ENCODE assay signal across 26 mouse cellular contexts in the genomic region with DNA sequence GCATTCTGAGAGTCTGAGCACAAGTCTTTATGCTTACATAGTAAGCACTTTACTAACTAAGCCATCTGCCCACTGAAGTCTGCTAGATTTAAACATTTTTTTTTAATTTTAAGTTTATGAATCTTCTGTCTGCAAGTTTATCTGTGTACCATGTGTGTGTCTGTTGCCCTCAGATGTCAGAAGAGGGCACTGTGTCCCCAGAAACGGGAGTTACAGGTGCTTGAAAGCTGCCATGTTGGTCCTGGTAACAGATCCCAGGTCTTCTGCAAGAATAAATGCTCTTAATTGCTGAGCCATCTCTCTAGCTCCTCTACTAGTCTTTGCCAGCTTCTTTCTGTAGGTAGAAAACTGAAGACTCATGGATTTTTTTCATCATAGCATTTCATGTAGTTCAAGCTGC. TPM values are rescaled to one million over a fixed set of nuclear protein-coding genes. Genes with fewer than 3 reads are reported as not detected.
DNase-seq lines count a peak whose midpoint lies in the region; ATAC-seq and TF ChIP-seq lines count a peak whose summit lies in the region.
"Had no signal": no experiment of that assay in that cellular context is flagged by ENCODE, and none has a peak within 500 bp of the region (broad histone marks: within the 10 kb centered on the region; RNA-seq: fewer than 3 reads in every experiment).

No protein-coding gene starts in this region.

- no peak overlapping the region for H3K27ac ChIP-seq in ES-E14 (ENCODE audit: insufficient read depth, low read depth, low read length, poor library complexity, severe bottlenecking)
- no peak overlapping the region for H3K27ac ChIP-seq in stomach, postnatal 0 days (replicated peaks)
- H3K27ac ChIP-seq: forebrain, embryonic 13.5 days; hindbrain, embryonic 10.5 days; limb, embryonic 12.5 days; neural tube, embryonic 12.5 days had no signal

- H3K4me1 ChIP-seq in ES-E14 (ENCODE audit: control insufficient read depth in 2 of 2, insufficient read depth in 2 of 2, low read length in 2 of 2, poor library complexity in 1 of 2) = peaks cover 2 to 3% of the 10 kb centered on the region in 2 experiments; a peak in 2 of 4 replicates
- peaks cover 4% of the 10 kb centered on the region; the same call in 1 of the 2 replicates for H3K4me1 ChIP-seq in stomach, postnatal 0 days (replicated peaks; ENCODE audit: control insufficient read depth, insufficient read depth)

- no peak for ATAC-seq in CD4-positive, CD25-positive, alpha-beta regulatory T cell, adult 4 months
- no peak for ATAC-seq in stomach, postnatal 0 days (ENCODE audit: low FRiP score, low TSS enrichment)
- ATAC-seq: forebrain, embryonic 13.5 days had no signal

- no peak overlapping the region for H3K4me2 ChIP-seq in stomach, postnatal 0 days (replicated peaks; ENCODE audit: low read depth)
- H3K4me2 ChIP-seq: forebrain, embryonic 13.5 days; heart, embryonic 12.5 days; limb, embryonic 12.5 days; liver, embryonic 11.5 days; midbrain, embryonic 11.5 days; neural tube, embryonic 12.5 days had no signal

- TF ChIP-seq CTCF in stomach, postnatal 0 days (IDR thresholded peaks at IDR 0.05; ENCODE audit: low read depth) = no peak

- no peak overlapping the region for H3K4me3 ChIP-seq in ES-E14 (ENCODE audit: insufficient read depth in 1 of 2, low read depth in 1 of 2, low read length in 2 of 2, poor library complexity in 1 of 2, severe bottlenecking in 1 of 2)
- H3K4me3 ChIP-seq in stomach, postnatal 0 days (ENCODE audit: low read depth, low read length) = no peak overlapping the region
- H3K4me3 ChIP-seq: forebrain, embryonic 13.5 days; heart, embryonic 12.5 days; hindbrain, embryonic 10.5 days; limb, embryonic 12.5 days; neural tube, embryonic 12.5 days had no signal

- no peaks in the 10 kb centered on the region for H3K36me3 ChIP-seq in ES-E14 (ENCODE audit: control insufficient read depth, insufficient read depth, low read length, poor library complexity, severe bottlenecking)
- no peaks in the 10 kb centered on the region for H3K36me3 ChIP-seq in stomach, postnatal 0 days (ENCODE audit: control insufficient read depth, insufficient read depth, low read length)
- H3K36me3 ChIP-seq: heart, embryonic 12.5 days; hindbrain, embryonic 10.5 days; limb, embryonic 12.5 days; neural tube, embryonic 12.5 days had no signal

- no peak for TF ChIP-seq EP300 in stomach, postnatal 0 days (optimal IDR thresholded peaks at IDR 0.05)

- WGBS in stomach, postnatal 0 days = 59% methylated on average over 1 of the region's 1 CpGs

- peak; percentile 31 for DNase-seq in CD4-positive, CD25-positive, alpha-beta regulatory T cell, adult 2 months (ENCODE audit: low read depth, low spot score)
- peak; percentile 41 for DNase-seq in 416B (ENCODE audit: low read depth)
- DNase-seq in ES-E14 (ENCODE audit: low read depth, low spot score) = peak; percentile 22
- peak; percentile 40 for DNase-seq in induced T-regulatory cell, adult 2 months (ENCODE audit: low read depth)
- DNase-seq in stomach, postnatal 0 days (ENCODE audit: low spot score) = no peak
- no peak for DNase-seq in Muller cell, postnatal 12 days (ENCODE audit: inconsistent ontology term)
- DNase-seq: adrenal gland, postnatal 14 days; cerebellum, adult 2 months; cerebellum, postnatal 36 days; heart, postnatal 10 days; kidney, adult 2 months; kidney, postnatal 14 days; lung, adult 2 months; lung, postnatal 14 days; retina, postnatal 1 day; right cerebral cortex, postnatal 25 days; spleen, adult 18-20 months; thymus, postnatal 36 days had no signal

- in situ Hi-C loops in ES-E14 (cut with MboI; ENCODE audit: low sequenced_read_pairs in 2 of 2, unreplicated experiment in 2 of 2) = loop anchor here in 1 of 2 experiments (10.0 kb wide), 1 partner anchor 240 kb away; a partner anchor contains a TSS

- H3K9ac ChIP-seq in ES-E14 (ENCODE audit: insufficient read depth, low read depth, low read length, poor library complexity, severe bottlenecking) = no peak overlapping the region
- no peak overlapping the region for H3K9ac ChIP-seq in stomach, postnatal 0 days (ENCODE audit: low read length)
- H3K9ac ChIP-seq: forebrain, embryonic 13.5 days; heart, embryonic 12.5 days; limb, embryonic 12.5 days; neural tube, embryonic 12.5 days had no signal

- H3K9me3 ChIP-seq in ES-E14 (ENCODE audit: control insufficient read depth, insufficient read depth, low read depth, low read length) = no peaks in the 10 kb centered on the region
- H3K9me3 ChIP-seq in stomach, postnatal 0 days (ENCODE audit: control insufficient read depth, low read length) = no peaks in the 10 kb centered on the region
- H3K9me3 ChIP-seq: forebrain, embryonic 13.5 days; neural tube, embryonic 12.5 days had no signal

- no peaks in the 10 kb centered on the region for H3K27me3 ChIP-seq in stomach, postnatal 0 days (ENCODE audit: control insufficient read depth, insufficient read depth, low read length)
- H3K27me3 ChIP-seq: forebrain, embryonic 13.5 days; heart, embryonic 12.5 days; limb, embryonic 12.5 days; neural tube, embryonic 12.5 days had no signal

TF ChIP-seq in ES-E14, 5 proteins besides CTCF, POLR2A, EP300 and RAD21:
- TF ChIP-seq ZNF384 (IDR thresholded peaks at IDR 0.05; ENCODE audit: low read depth, low read length) = no peak
- no peak for TF ChIP-seq MAFK (IDR thresholded peaks at IDR 0.05; ENCODE audit: insufficient read depth, low read depth, low read length)
- TF ChIP-seq ZC3H11A (IDR thresholded peaks at IDR 0.05; ENCODE audit: borderline replicate concordance, low read depth, low read length) = no peak
- TF ChIP-seq HCFC1 (IDR thresholded peaks at IDR 0.05; ENCODE audit: borderline replicate concordance, insufficient read depth, low read length) = no peak
- TF ChIP-seq CHD2 (IDR thresholded peaks at IDR 0.05; ENCODE audit: low read depth, low read length) = no peak

RNA-seq across cellular contexts. Expression of a gene that starts 2.3 kb away (rescaled TPM):
- polyA plus RNA-seq in CD4-positive, CD25-positive, alpha-beta regulatory T cell, adult 4 months (2017; shearing (Covaris generic)) = 10 to 100 TPM; 19.2 to 27.9 TPM
- total RNA-seq in ES-E14 (2012; rRNA removed) = 18.1 and 18.2 TPM in 2 replicates
- 5.1 and 6.6 TPM in 2 replicates for polyA plus RNA-seq in stomach, postnatal 0 days (2015; fragmentation: Nextera tagmentation; extraction: Ambion mirVana)

RNA-seq across cellular contexts. Expression of a gene that starts 14.0 kb away (rescaled TPM):
- 10 to 100 TPM; 22.1 to 25.8 TPM for polyA plus RNA-seq in CD4-positive, CD25-positive, alpha-beta regulatory T cell, adult 4 months (2017; shearing (Covaris generic))
- 42.9 and 56.8 TPM in 2 replicates for total RNA-seq in ES-E14 (2012; rRNA removed)
- 4.8 and 5.3 TPM in 2 replicates for polyA plus RNA-seq in stomach, postnatal 0 days (2015; fragmentation: Nextera tagmentation; extraction: Ambion mirVana)

RNA-seq across cellular contexts. Expression of a gene that starts 48.6 kb away (rescaled TPM):
- 10 to 100 TPM; 26.8 to 29.8 TPM for polyA plus RNA-seq in CD4-positive, CD25-positive, alpha-beta regulatory T cell, adult 4 months (2017; shearing (Covaris generic))
- 3.7 and 4.8 TPM in 2 replicates for total RNA-seq in ES-E14 (2012; rRNA removed)
- polyA plus RNA-seq in stomach, postnatal 0 days (2015; fragmentation: Nextera tagmentation; extraction: Ambion mirVana) = 14.5 and 16.0 TPM in 2 replicates

RNA-seq across cellular contexts. Expression of a gene that starts 53.8 kb away (rescaled TPM):
- polyA plus RNA-seq in CD4-positive, CD25-positive, alpha-beta regulatory T cell, adult 4 months (2017; shearing (Covaris generic)) = 10 to 100 TPM; 44.0 to 61.2 TPM
- total RNA-seq in ES-E14 (2012; rRNA removed) = 337 and 384 TPM in 2 replicates
- polyA plus RNA-seq in stomach, postnatal 0 days (2015; fragmentation: Nextera tagmentation; extraction: Ambion mirVana) = 41.5 and 42.9 TPM in 2 replicates

Comparison
In these comparisons a context has a peak if more than half of its experiments do, and no peak if none do; other contexts are left out.
1. DNase-seq: peak in CD4-positive, CD25-positive, alpha-beta regulatory T cell, adult 2 months (single experiment), 416B (single experiment), ES-E14 (single experiment) and induced T-regulatory cell, adult 2 months (single experiment); none in stomach, postnatal 0 days (single experiment) and Muller cell, postnatal 12 days (single experiment).